9 mouse cellular contexts compared by ENCODE assay signal in the genomic region with DNA sequence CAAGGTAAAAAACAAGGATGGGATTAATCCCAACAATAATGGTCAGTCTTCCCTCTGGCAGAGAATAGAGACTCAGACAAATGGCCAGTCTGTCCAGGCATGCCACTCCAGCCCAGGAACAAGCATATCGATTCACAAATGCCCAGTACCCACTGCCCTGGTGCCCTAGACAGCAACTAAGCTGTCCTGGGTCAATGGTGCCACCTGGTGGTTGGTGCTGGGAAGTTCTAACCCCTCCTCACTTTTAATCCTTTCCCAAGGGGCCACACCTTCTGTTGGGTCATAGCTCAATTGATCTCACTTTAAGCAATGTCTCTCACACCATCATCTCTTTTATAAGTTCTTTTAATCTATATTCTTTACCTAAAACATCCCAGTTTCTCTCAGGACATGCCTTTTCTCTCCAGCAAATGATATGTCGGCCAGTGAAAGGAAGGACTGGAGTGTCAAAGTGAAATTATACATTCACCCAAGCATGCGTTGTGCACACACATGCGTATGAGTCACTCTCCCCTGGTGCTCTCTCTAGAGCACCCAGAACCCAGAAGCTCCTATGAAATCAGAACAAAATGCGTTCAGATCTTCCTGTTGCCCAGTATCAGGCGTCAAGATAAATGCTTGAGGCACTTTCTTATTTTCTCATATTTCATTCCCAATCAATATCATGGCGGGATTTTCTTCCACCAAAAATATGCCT. TPM values are rescaled to one million over a fixed set of nuclear protein-coding genes. Genes with fewer than 3 reads are reported as not detected.
DNase-seq lines count a peak whose midpoint lies in the region; ATAC-seq and TF ChIP-seq lines count a peak whose summit lies in the region.
"Had no signal": no experiment of that assay in that cellular context is flagged by ENCODE, and none has a peak within 500 bp of the region (broad histone marks: within the 10 kb centered on the region; RNA-seq: fewer than 3 reads in every experiment).

No protein-coding gene starts in this region.

- no peak overlapping the region for H3K4me3 ChIP-seq in kidney, adult 2 months (ENCODE audit: insufficient read depth, low read depth, low read length)
- H3K4me3 ChIP-seq in CH12.LX (replicated peaks in 1 of 3; ENCODE audit: low read depth in 2 of 3, low read length in 2 of 3, poor library complexity in 1 of 3): no peak overlapping the region
- H3K4me3 ChIP-seq: myocyte had no signal

- CTCF ChIA-PET in Patski (lab: Charles Lee): interaction anchor here (1.1 kb wide), 1 partner anchor 9 kb away, joined by 3 read pairs; no protein-coding TSS in a partner anchor

- TF ChIP-seq CTCF in kidney, adult 2 months (conservative IDR thresholded peaks at IDR 0.05; ENCODE audit: insufficient read depth, insufficient read length, low read depth, low read length): peak; percentile 62
- TF ChIP-seq CTCF in CH12.LX (conservative IDR thresholded peaks at IDR 0.05 in 1 of 2, IDR thresholded peaks at IDR 0.05 in 1 of 2; ENCODE audit: low read depth in 2 of 2, low read length in 2 of 2): peak; percentile 78 to 82
- peak; percentile 54 for TF ChIP-seq CTCF in Patski (IDR thresholded peaks at IDR 0.05)

- 85% methylated on average over 7 of the region's 7 CpGs for WGBS in kidney, adult 2 months

- dilution Hi-C loops in CH12.LX (cut with MboI; ENCODE audit: extremely low pct_ligation_motif_present, extremely low pct_unique_long_range_greater_than_20kb, low sequenced_read_pairs): no loop called here

- H3K9me3 ChIP-seq in CH12.LX (replicated peaks; ENCODE audit: low read length): peaks cover 10% of the 10 kb centered on the region

- TF ChIP-seq RAD21 in CH12.LX (IDR thresholded peaks at IDR 0.05; ENCODE audit: low read depth, low read length): peak; percentile 91

- peak overlapping the region; percentile 8; the same call in 1 of the 2 replicates for H3K9ac ChIP-seq in CH12.LX (ENCODE audit: insufficient read depth, low read depth)

- no peaks in the 10 kb centered on the region for H3K27me3 ChIP-seq in kidney, adult 2 months (replicated peaks; ENCODE audit: control insufficient read depth, insufficient read depth, low read length)
- H3K27me3 ChIP-seq in CH12.LX (replicated peaks): no peaks in the 10 kb centered on the region
- H3K27me3 ChIP-seq in Patski: peaks cover 18% of the 10 kb centered on the region

- H3K36me3 ChIP-seq in kidney, adult 2 months (ENCODE audit: control insufficient read depth, insufficient read depth, low read length): no peaks in the 10 kb centered on the region
- peaks cover 13 to 57% of the 10 kb centered on the region in 2 experiments for H3K36me3 ChIP-seq in CH12.LX (replicated peaks in 1 of 2; ENCODE audit: control insufficient read depth in 1 of 2, insufficient read depth in 1 of 2, low read length in 1 of 2)

- H3K4me2 ChIP-seq in CH12.LX (ENCODE audit: insufficient read depth, low read depth, poor library complexity, severe bottlenecking): peak overlapping the region; percentile 2; the same call in 1 of the 2 replicates

- in situ Hi-C loops in CH12.LX (cut with MboI; ENCODE audit: low pct_ligation_motif_present, low pct_unique_long_range_greater_than_20kb, low sequenced_read_pairs): loop anchor here (5.0 to 10.0 kb wide), 4 partner anchors 97 to 345 kb away; no protein-coding TSS in a partner anchor
- in situ Hi-C loops in Patski (cut with MboI; ENCODE audit: low pct_unique_long_range_greater_than_20kb): no loop called here

- DNase-seq in kidney, adult 2 months: peak; percentile 12
- DNase-seq in kidney, adult 11 months: no peak
- peak; percentile 85 for DNase-seq in CH12.LX (ENCODE audit: extremely low read depth)
- DNase-seq in Patski (ENCODE audit: low read depth, low spot score): no peak
- peak; percentile 16 for DNase-seq in naive thymus-derived CD4-positive, alpha-beta T cell, adult 2 months (ENCODE audit: low read depth)
- no peak for DNase-seq in adipocyte (ENCODE audit: low spot score)
- no peak for DNase-seq in layer of hippocampus, adult 9-11 months

- H3K79me2 ChIP-seq in CH12.LX (replicated peaks; ENCODE audit: control insufficient read depth, extremely low read depth, insufficient read depth, poor library complexity, severe bottlenecking): no peaks in the 10 kb centered on the region; the same call in 1 of the 2 replicates

- H3K4me1 ChIP-seq in kidney, adult 2 months (ENCODE audit: control insufficient read depth, insufficient read depth, low read length): no peaks in the 10 kb centered on the region
- H3K4me1 ChIP-seq in CH12.LX (ENCODE audit: control insufficient read depth in 1 of 2, insufficient read depth in 2 of 2): peaks cover 55 to 87% of the 10 kb centered on the region in 2 experiments

- TF ChIP-seq POLR2A in kidney, adult 2 months (IDR thresholded peaks at IDR 0.05; ENCODE audit: low read depth, low read length): no peak
- TF ChIP-seq POLR2A in CH12.LX (IDR thresholded peaks at IDR 0.05; ENCODE audit: low read depth, low read length): no peak; the same call in 1 of the 2 replicates

- ATAC-seq in Patski: no peak

- no peak for TF ChIP-seq EP300 in CH12.LX (IDR thresholded peaks at IDR 0.05; ENCODE audit: low read length)

- POLR2A ChIA-PET in Patski (lab: Charles Lee): no interaction called here

- no peak overlapping the region for H3K27ac ChIP-seq in kidney, adult 2 months (ENCODE audit: insufficient read depth, low read depth, low read length)
- peak overlapping the region; percentile 99 for H3K27ac ChIP-seq in CH12.LX (ENCODE audit: insufficient read depth, low read depth)

TF ChIP-seq in CH12.LX, 34 proteins besides CTCF, POLR2A, EP300 and RAD21:
- TF ChIP-seq ELF1 (IDR thresholded peaks at IDR 0.05; ENCODE audit: low read depth, low read length) (no peak), JUND (conservative IDR thresholded peaks at IDR 0.05; ENCODE audit: low read depth, low read length) (peak; percentile 69), ZMIZ1 (IDR thresholded peaks at IDR 0.05; ENCODE audit: low read depth, low read length) (no peak), ZNF384 (IDR thresholded peaks at IDR 0.05; ENCODE audit: low read depth, low read length) (no peak), MYC (IDR thresholded peaks at IDR 0.05; ENCODE audit: low read depth, low read length) (no peak), KAT2A (IDR thresholded peaks at IDR 0.05; ENCODE audit: insufficient replicate concordance, low read length) (no peak), ETS1 (conservative IDR thresholded peaks at IDR 0.05; ENCODE audit: low read depth, low read length) (peak; percentile 66), MAX (IDR thresholded peaks at IDR 0.05; ENCODE audit: low read length) (no peak; the same call in 1 of the 2 replicates), USF1 (IDR thresholded peaks at IDR 0.05; ENCODE audit: low read depth, low read length) (no peak), USF2 (conservative IDR thresholded peaks at IDR 0.05; ENCODE audit: low read depth, low read length) (no peak), GABPA (IDR thresholded peaks at IDR 0.05; ENCODE audit: insufficient replicate concordance, low read depth, low read length) (no peak), TCF12 (IDR thresholded peaks at IDR 0.05; ENCODE audit: low read depth, low read length) (no peak), SIN3A (IDR thresholded peaks at IDR 0.05; ENCODE audit: low read length) (no peak), IRF4 (IDR thresholded peaks at IDR 0.05; ENCODE audit: low read depth, low read length) (peak; percentile 62), CHD1 (IDR thresholded peaks at IDR 0.05; ENCODE audit: low read depth, low read length) (no peak), CHD2 (IDR thresholded peaks at IDR 0.05; ENCODE audit: low read length) (no peak), MXI1 (IDR thresholded peaks at IDR 0.05; ENCODE audit: low read depth, low read length) (no peak), BHLHE40 (IDR thresholded peaks at IDR 0.05; ENCODE audit: low read depth, low read length) (peak; percentile 89), MEF2A (IDR thresholded peaks at IDR 0.05; ENCODE audit: borderline replicate concordance, low read depth, low read length) (0 out of 2 replicates have a peak, but pooled peaks have one; percentile 3), ZC3H11A (IDR thresholded peaks at IDR 0.05; ENCODE audit: low read depth, low read length) (peak; percentile 17; the same call in 1 of the 2 replicates), POLR2AphosphoS2 (IDR thresholded peaks at IDR 0.05; ENCODE audit: low read depth, low read length) (no peak), JUN (IDR thresholded peaks at IDR 0.05; ENCODE audit: insufficient read depth, low read depth, low read length) (peak; percentile 63; the same call in 1 of the 2 replicates), RCOR1 (conservative IDR thresholded peaks at IDR 0.05; ENCODE audit: low read depth, low read length) (no peak), NRF1 (IDR thresholded peaks at IDR 0.05; ENCODE audit: low read depth, low read length) (peak; percentile 79), TBP (conservative IDR thresholded peaks at IDR 0.05; ENCODE audit: low read depth, low read length) (0 out of 2 replicates have a peak, but pooled peaks have one; percentile 15), NELFE (IDR thresholded peaks at IDR 0.05; ENCODE audit: low read depth, low read length) (no peak; the same call in 1 of the 2 replicates), SMC3 (IDR thresholded peaks at IDR 0.05; ENCODE audit: low read depth, low read length) (peak; percentile 88)

RNA-seq across cellular contexts. Expression of a gene that starts 40.7 kb away (rescaled TPM):
- polyA plus RNA-seq in kidney, adult 2 months (2012; rRNA removed): 0.10 and 3.4 TPM in 2 replicates
- total RNA-seq in CH12.LX (2012; rRNA removed) (19.3 and 21.8 TPM in 2 replicates), CH12.LX (2014; rRNA removed) (12.7 and 13.5 TPM in 2 replicates)
- polyA plus RNA-seq in CH12.LX (2012; ENCODE audit: insufficient read length, low read depth) (47.4 and 57.4 TPM in 2 replicates), Patski (2021) (not detected)
- total RNA-seq: common myeloid progenitor, adult 5-6 weeks had no signal

Comparison
In these comparisons a context has a peak if more than half of its experiments do, and no peak if none do; other contexts are left out.
1. DNase-seq: peak in kidney, adult 2 months (single experiment), CH12.LX (single experiment) and naive thymus-derived CD4-positive, alpha-beta T cell, adult 2 months (single experiment); none in kidney, adult 11 months (single experiment), Patski (single experiment), adipocyte (single experiment) and layer of hippocampus, adult 9-11 months (single experiment).
2. RNA of a gene that starts 40.7 kb away (polyA plus RNA-seq): 47.4 to 57.4 TPM in CH12.LX; 0.10 to 3.4 TPM in kidney, adult 2 months and not detected in Patski (single experiment); every median in the first group is over 10 times any median in the second.
3. Peak in every context shown above with its lines, with median percentiles within 50 percentile points of each other: CTCF ChIP-seq.